Comparison of ENCODE assay signal across 22 mouse cellular contexts in genomic region chr15:12513526-12513925, GRCm38 (mm10).
DNase-seq lines count a peak whose midpoint lies in the region; ATAC-seq lines count a peak whose summit lies in the region.
"Had no signal": no experiment of that assay in that cellular context is flagged by ENCODE, and none has a peak within 500 bp of the region (broad histone marks: within the 10 kb centered on the region; RNA-seq: fewer than 3 reads in every experiment).

No protein-coding gene starts in this region.

- no peaks in the 10 kb centered on the region for H3K36me3 ChIP-seq in embryonic facial prominence, embryonic 15.5 days
- no peaks in the 10 kb centered on the region for H3K36me3 ChIP-seq in limb, embryonic 15.5 days
- H3K36me3 ChIP-seq: hindbrain, embryonic 15.5 days; lung, embryonic 15.5 days; midbrain, embryonic 15.5 days; neural tube, embryonic 13.5 days had no signal

- no peak overlapping the region for H3K4me3 ChIP-seq in embryonic facial prominence, embryonic 15.5 days (replicated peaks)
- no peak overlapping the region for H3K4me3 ChIP-seq in limb, embryonic 15.5 days
- H3K4me3 ChIP-seq: forebrain, embryonic 13.5 days; heart, embryonic 15.5 days; hindbrain, embryonic 15.5 days; lung, embryonic 15.5 days; midbrain, embryonic 15.5 days; myocyte; neural tube, embryonic 13.5 days had no signal

- DNase-seq in cerebellum, postnatal 14 days = peak; percentile 43 to 45
- no peak for DNase-seq in cerebellum, adult 11-12 months
- peak; percentile 64 for DNase-seq in gastrocnemius, postnatal 14 days
- no peak for DNase-seq in retina, embryonic 14.5 days (ENCODE audit: low spot score)
- DNase-seq: cerebellum, adult 9-10 months; heart, postnatal 4 days; kidney, adult 9 months; kidney, postnatal 14 days had no signal

- H3K9me3 ChIP-seq in embryonic facial prominence, embryonic 15.5 days (replicated peaks) = no peaks in the 10 kb centered on the region
- H3K9me3 ChIP-seq in limb, embryonic 15.5 days = no peaks in the 10 kb centered on the region
- H3K9me3 ChIP-seq: forebrain, embryonic 13.5 days; heart, embryonic 15.5 days; hindbrain, embryonic 15.5 days; lung, embryonic 15.5 days; midbrain, embryonic 15.5 days; neural tube, embryonic 13.5 days had no signal

- intact Hi-C loops in gastrocnemius, postnatal 14 days (cut with DNase I; ENCODE audit: low total_unique reads) = no loop called here

- H3K27me3 ChIP-seq in embryonic facial prominence, embryonic 15.5 days = no peaks in the 10 kb centered on the region
- no peaks in the 10 kb centered on the region for H3K27me3 ChIP-seq in limb, embryonic 15.5 days
- H3K27me3 ChIP-seq: forebrain, embryonic 13.5 days; heart, embryonic 15.5 days; hindbrain, embryonic 15.5 days; lung, embryonic 15.5 days; midbrain, embryonic 15.5 days; neural tube, embryonic 13.5 days had no signal

- 40% methylated on average over 9 of the region's 9 CpGs for WGBS in embryonic facial prominence, embryonic 15.5 days
- 28% methylated on average over 9 of the region's 9 CpGs for WGBS in limb, embryonic 15.5 days

- no peak overlapping the region for H3K4me2 ChIP-seq in embryonic facial prominence, embryonic 15.5 days (replicated peaks)
- H3K4me2 ChIP-seq in limb, embryonic 15.5 days = no peak overlapping the region
- H3K4me2 ChIP-seq: forebrain, embryonic 13.5 days; heart, embryonic 15.5 days; hindbrain, embryonic 15.5 days; lung, embryonic 15.5 days; midbrain, embryonic 15.5 days; neural tube, embryonic 13.5 days had no signal

- peaks cover 21% of the 10 kb centered on the region for H3K4me1 ChIP-seq in embryonic facial prominence, embryonic 15.5 days
- H3K4me1 ChIP-seq in limb, embryonic 15.5 days = peaks cover 61% of the 10 kb centered on the region

- 0 out of 2 replicates have a peak, but pooled peaks have one; percentile 32 for ATAC-seq in embryonic facial prominence, embryonic 15.5 days (ENCODE audit: insufficient number of reproducible peaks, low FRiP score, low TSS enrichment, low read depth)
- ATAC-seq in limb, embryonic 15.5 days (ENCODE audit: insufficient number of reproducible peaks, low FRiP score, low TSS enrichment, low read depth) = 0 out of 2 replicates have a peak, but pooled peaks have one; percentile 17
- no peak for ATAC-seq in inflammation-experienced regulatory T-cells, adult 6 months
- ATAC-seq: activated CD4-positive, CD25-positive, alpha-beta regulatory T cell, adult 4 months; forebrain, embryonic 13.5 days; intestine, embryonic 16.5 days; midbrain, embryonic 15.5 days had no signal

- 0 out of 2 replicates have a peak overlapping the region, but pooled peaks have one; percentile 17 for H3K27ac ChIP-seq in embryonic facial prominence, embryonic 15.5 days (replicated peaks)
- H3K27ac ChIP-seq in limb, embryonic 15.5 days = peak overlapping the region; percentile 57
- H3K27ac ChIP-seq: forebrain, embryonic 13.5 days; heart, embryonic 15.5 days; hindbrain, embryonic 15.5 days; liver, embryonic 14.5 days; lung, embryonic 15.5 days; macrophage; midbrain, embryonic 15.5 days; neural tube, embryonic 13.5 days had no signal

- H3K9ac ChIP-seq in embryonic facial prominence, embryonic 15.5 days = no peak overlapping the region
- H3K9ac ChIP-seq in limb, embryonic 15.5 days = no peak overlapping the region
- H3K9ac ChIP-seq: forebrain, embryonic 13.5 days; heart, embryonic 15.5 days; hindbrain, embryonic 15.5 days; liver, embryonic 14.5 days; lung, embryonic 15.5 days; midbrain, embryonic 15.5 days; neural tube, embryonic 13.5 days had no signal

Comparison
In these comparisons a context has a peak if more than half of its experiments do, and no peak if none do; other contexts are left out.
1. DNase-seq: peak in cerebellum, postnatal 14 days (2 of 2) and gastrocnemius, postnatal 14 days (single experiment); none in cerebellum, adult 11-12 months (single experiment) and retina, embryonic 14.5 days (single experiment).